Mouse (Mus musculus): Measurements from ENCODE around the gene Asic2. TPM values are rescaled to one million over a fixed set of nuclear protein-coding genes. Genes with fewer than 3 reads are reported as not detected.

Asic2 gene
- total RNA-seq, 2 experiments from 2014 or later, result 0.10 TPM; not detected in 1

- no peak for DNase-seq (ENCODE audit: low spot score in 2 of 2)
Observed at GRCm38 (mm10) chr11:80954147-80954546, 1014.1 kb downstream of the Asic2 start.

- no peak for DNase-seq (ENCODE audit: low spot score in 2 of 2)
Observed at GRCm38 (mm10) chr11:80949068-80949738, 1019.1 kb downstream of the Asic2 start.

GRCm38 (mm10) chr11:80948103-80948502 lies 1020.2 kb downstream of the Asic2 start:
- DNase-seq (ENCODE audit: low spot score in 2 of 2), result no peak

GRCm38 (mm10) chr11:80946163-80946562 lies 1022.1 kb downstream of the Asic2 start:
- no peak for DNase-seq (ENCODE audit: low spot score in 2 of 2)

GRCm38 (mm10) chr11:80923286-80923951 lies 1044.8 kb downstream of the Asic2 start:
- no peak for DNase-seq (ENCODE audit: low spot score in 2 of 2)

GRCm38 (mm10) chr11:80918332-80918731 lies 1049.9 kb downstream of the Asic2 start:
- DNase-seq (ENCODE audit: low spot score in 2 of 2), result no peak

- DNase-seq (ENCODE audit: low spot score in 2 of 2), result no peak
Observed at GRCm38 (mm10) chr11:80917688-80918087, 1050.6 kb downstream of the Asic2 start.

- no peak for DNase-seq (ENCODE audit: low spot score in 2 of 2)
Observed at GRCm38 (mm10) chr11:80913408-80914024, 1054.7 kb downstream of the Asic2 start.

GRCm38 (mm10) chr11:80912721-80913120 lies 1055.5 kb downstream of the Asic2 start:
- DNase-seq (ENCODE audit: low spot score in 2 of 2), result no peak

- no peak for DNase-seq (ENCODE audit: low spot score in 2 of 2)
Observed at GRCm38 (mm10) chr11:80907820-80908219, 1060.4 kb downstream of the Asic2 start.

GRCm38 (mm10) chr11:80906456-80906855 lies 1061.8 kb downstream of the Asic2 start:
- peak in 1 of 2 experiments; percentile 61 for DNase-seq (ENCODE audit: low spot score in 2 of 2)

- no peak for DNase-seq (ENCODE audit: low spot score in 2 of 2)
Observed at GRCm38 (mm10) chr11:80904559-80904958, 1063.7 kb downstream of the Asic2 start.

- no peak for DNase-seq (ENCODE audit: low spot score in 2 of 2)
Observed at GRCm38 (mm10) chr11:80903426-80903825, 1064.8 kb downstream of the Asic2 start.

- DNase-seq (ENCODE audit: low spot score in 2 of 2), result no peak
Observed at GRCm38 (mm10) chr11:80902664-80903063, 1065.6 kb downstream of the Asic2 start.

- DNase-seq (ENCODE audit: low spot score in 2 of 2), result no peak
Observed at GRCm38 (mm10) chr11:80900555-80900954, 1067.7 kb downstream of the Asic2 start.

- DNase-seq (ENCODE audit: low spot score in 2 of 2), result no peak
Observed at GRCm38 (mm10) chr11:80895853-80896252, 1072.4 kb downstream of the Asic2 start.

- no peak for DNase-seq (ENCODE audit: low spot score in 2 of 2)
Observed at GRCm38 (mm10) chr11:80889336-80890063, 1078.8 kb downstream of the Asic2 start.

- no peak for DNase-seq (ENCODE audit: low spot score in 2 of 2)
Observed at GRCm38 (mm10) chr11:80887021-80887420, 1081.2 kb downstream of the Asic2 start.

GRCm38 (mm10) chr11:80886365-80886764 lies 1081.9 kb downstream of the Asic2 start:
- DNase-seq (ENCODE audit: low spot score in 2 of 2), result no peak

GRCm38 (mm10) chr11:80884521-80885231 lies 1083.6 kb downstream of the Asic2 start:
- no peak for DNase-seq (ENCODE audit: low spot score in 2 of 2)

- DNase-seq (ENCODE audit: low spot score in 2 of 2), result no peak
Observed at GRCm38 (mm10) chr11:80882229-80882810, 1085.9 kb downstream of the Asic2 start.

Measured in gastrocnemius, postnatal 4 days (tissue).